Mouse (Mus musculus) forebrain, postnatal 0 days (tissue): Measurements from ENCODE around the gene Ptpdc1. TPM values are rescaled to one million over a fixed set of nuclear protein-coding genes. Genes with fewer than 3 reads are reported as not detected.

ENCODE experiments used
- ATAC-seq: fragments of 200-750 bp; cut with Nextera tagmentation; 2 replicates; pipeline ENCODE4 v1.8.0; 2017; ENCODE audit warnings: mild to moderate bottlenecking, moderate library complexity
- DNase-seq: peaks from one replicate; pipeline ENCODE4 v3.0.0-alpha.2; 2015
- H3K27ac ChIP-seq: fragments of 300-500 bp; sonication (generic); 2 replicates; pipeline ENCODE4 v1.5.1; 2014; ENCODE audit warnings: low read depth, mild to moderate bottlenecking, antibody characterized with exemption, low read length, moderate library complexity, mixed read lengths
- H3K27me3 ChIP-seq: fragments of 300-500 bp; sonication (generic); 2 replicates; pipeline ENCODE4 v1.6.1; 2014; ENCODE audit warnings: mild to moderate bottlenecking, low read length, mixed read lengths; ENCODE audit not compliant: insufficient read depth
- H3K36me3 ChIP-seq: fragments of 300-500 bp; sonication (generic); 2 replicates; pipeline ENCODE4 v1.6.1; 2014; ENCODE audit warnings: mild to moderate bottlenecking, moderate library complexity; ENCODE audit not compliant: insufficient read depth
- H3K4me1 ChIP-seq: fragments of 300-500 bp; sonication (generic); 2 replicates; pipeline ENCODE4 v1.6.1; 2014; ENCODE audit warnings: antibody characterized with exemption; ENCODE audit not compliant: insufficient read depth
- H3K4me2 ChIP-seq: fragments of 300-500 bp; sonication (generic); 2 replicates; pipeline ENCODE4 v1.6.1; 2014; ENCODE audit warnings: low read depth, mild to moderate bottlenecking, moderate library complexity
- H3K4me3 ChIP-seq: fragments of 300-500 bp; sonication (generic); 2 replicates; pipeline ENCODE4 v1.5.1; 2014; ENCODE audit warnings: low read depth, low read length, mixed read lengths
- H3K9ac ChIP-seq: fragments of 300-500 bp; sonication (generic); 2 replicates; pipeline ENCODE4 v1.6.1; 2014; ENCODE audit warnings: mild to moderate bottlenecking
- H3K9me3 ChIP-seq: fragments of 300-500 bp; sonication (generic); 2 replicates; pipeline ENCODE4 v1.6.1; 2016; ENCODE audit warnings: low read length
- CTCF ChIP-seq: sonication (generic); IDR thresholded peaks from 2 replicates; pipeline ENCODE4 v1.5.1; 2016; ENCODE audit warnings: antibody characterized with exemption, control low read depth, low read depth
- WGBS: fragments of 180-500 bp; shearing (Covaris S2); extraction: QIAGEN DNeasy Blood & Tissue Kit; methylation state at CpG from one replicate; pipeline ENCODE4 v1.1.7; 2014; 5-methylcytosine and 5-hydroxymethylcytosine counted together
- polyA plus RNA-seq: library from polyadenylated mRNA; unstranded; fragments of >200 nt; fragmentation: Nextera tagmentation; extraction: Ambion mirVana; gene quantifications from 2 replicates; pipeline ENCODE4 v1.2.1, GENCODE M21; 2015
- total RNA-seq: library from RNA; depleted of rRNA; stranded (reverse); fragments of >200 nt; gene quantifications from 2 replicates; pipeline ENCODE4 v1.2.3, GENCODE M21; 2014; rRNA removed

Gene Ptpdc1
- 19.5 and 36.4 TPM in 2 replicates for total RNA-seq
- polyA plus RNA-seq, result 8.5 and 12.4 TPM in 2 replicates

GRCm38 (mm10) chr13:48625433-48626184, at the start of gene Ptpdc1:
Gene Ptpdc1 (minus strand): TSS chr13:48625664.
- no peaks in the 10 kb centered on the region for H3K4me1 ChIP-seq

DNA sequence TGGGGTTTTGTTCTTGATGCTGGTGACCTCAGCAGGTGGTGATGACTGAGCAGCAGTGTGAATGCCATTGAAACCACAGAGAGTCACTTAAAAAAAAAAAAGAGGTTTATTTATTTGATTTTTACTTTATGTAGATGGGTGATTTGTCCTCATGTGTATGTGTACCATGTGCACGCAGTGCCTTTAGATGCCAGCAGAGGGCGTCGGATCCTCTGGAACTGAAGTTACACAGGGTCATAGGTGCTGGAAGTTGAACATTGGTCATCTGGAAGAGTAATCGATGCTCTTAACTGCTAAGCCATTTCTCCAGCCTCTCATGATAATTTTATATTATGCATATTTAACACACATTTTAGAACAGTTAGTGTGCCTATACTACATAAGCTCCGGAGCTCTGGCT, 49.1 kb upstream of the Ptpdc1 start:
- Histone ChIP-seq H3K9me3 (no peaks in the 10 kb centered on the region), H3K27me3 (peaks cover 51% of the 10 kb centered on the region), H3K4me2 (no peak overlapping the region), H3K4me3 (no peak overlapping the region), H3K4me1 (no peaks in the 10 kb centered on the region), H3K9ac (no peak overlapping the region), H3K36me3 (no peaks in the 10 kb centered on the region), H3K27ac (no peak overlapping the region)
- DNase-seq, result no peak
- no peak for ATAC-seq
- 86% methylated on average over 5 of the region's 5 CpGs for WGBS
- peak; percentile 14; the same call in 1 of the 2 replicates for TF ChIP-seq CTCF

More at GRCm38 (mm10) chr13:48625433-48626184, at the start of gene Ptpdc1:
- H3K36me3 ChIP-seq, result no peaks in the 10 kb centered on the region
- H3K9me3 ChIP-seq, result no peaks in the 10 kb centered on the region
- peak; percentile 98 for DNase-seq
- WGBS, result 1% methylated on average over 76 of the region's 76 CpGs
- TF ChIP-seq CTCF, result no peak
- peak within 1 kb of the TSS; percentile 92 for H3K9ac ChIP-seq
- H3K4me2 ChIP-seq, result peak within 1 kb of the TSS; percentile 74
- ATAC-seq, result peak; percentile 100
- H3K27ac ChIP-seq, result peak within 1 kb of the TSS; percentile 95
- no peaks in the 10 kb centered on the region for H3K27me3 ChIP-seq
- peak within 1 kb of the TSS; percentile 84 for H3K4me3 ChIP-seq

GRCm38 (mm10) chr13:48672312-48672840, 46.9 kb upstream of the Ptpdc1 start:
- H3K4me1 ChIP-seq, result no peaks in the 10 kb centered on the region
- no peaks in the 10 kb centered on the region for H3K9me3 ChIP-seq
- DNase-seq, result peak; percentile 39
- peak overlapping the region; percentile 26 for H3K4me3 ChIP-seq
- peak overlapping the region; percentile 25; the same call in 1 of the 2 replicates for H3K9ac ChIP-seq
- peak; percentile 14; the same call in 1 of the 2 replicates for ATAC-seq
- WGBS, result 3% methylated on average over 24 of the region's 24 CpGs
- H3K36me3 ChIP-seq, result no peaks in the 10 kb centered on the region
- TF ChIP-seq CTCF, result no peak
- peak overlapping the region; percentile 44 for H3K4me2 ChIP-seq
- peaks cover 66% of the 10 kb centered on the region for H3K27me3 ChIP-seq
- H3K27ac ChIP-seq, result no peak overlapping the region

DNA sequence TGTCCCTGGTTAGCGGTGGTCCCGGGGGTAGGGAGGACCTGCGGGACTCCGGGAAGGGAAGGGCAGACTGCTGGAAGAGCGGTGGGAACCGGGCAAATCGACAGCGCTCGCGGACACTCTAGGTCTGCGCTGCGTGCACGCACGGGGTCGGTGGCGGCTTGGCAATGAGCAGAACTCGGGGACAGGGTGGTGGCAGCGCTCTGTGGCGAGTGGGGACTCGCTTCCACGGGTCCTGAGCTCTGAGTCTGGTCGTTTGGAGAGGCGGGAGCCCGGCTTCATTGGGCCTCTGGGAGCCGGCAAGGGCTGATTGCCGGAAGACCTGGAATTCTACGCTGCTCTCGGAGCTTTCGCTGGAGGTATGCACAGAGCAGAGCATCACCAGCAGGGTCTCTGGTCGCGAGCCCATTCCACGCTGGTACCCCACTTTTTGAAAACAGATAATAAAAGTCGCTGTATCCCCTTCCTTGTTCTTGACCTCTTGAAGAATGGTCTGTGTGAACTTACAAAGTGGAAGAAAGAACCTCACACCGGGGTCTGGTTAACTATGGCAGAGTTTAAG, 43.6 kb upstream of the Ptpdc1 start:
- peaks cover 84% of the 10 kb centered on the region for H3K27me3 ChIP-seq
- H3K27ac ChIP-seq, result no peak overlapping the region
- H3K4me1 ChIP-seq, result no peaks in the 10 kb centered on the region
- ATAC-seq, result no peak
- 0 out of 2 replicates have a peak overlapping the region, but pooled peaks have one; percentile 2 for H3K4me3 ChIP-seq
- no peaks in the 10 kb centered on the region for H3K9me3 ChIP-seq
- TF ChIP-seq CTCF, result no peak
- peak overlapping the region; percentile 30 for H3K4me2 ChIP-seq
- no peak overlapping the region for H3K9ac ChIP-seq
- no peak for DNase-seq
- H3K36me3 ChIP-seq, result no peaks in the 10 kb centered on the region
- 1% methylated on average over 34 of the region's 34 CpGs for WGBS

DNA sequence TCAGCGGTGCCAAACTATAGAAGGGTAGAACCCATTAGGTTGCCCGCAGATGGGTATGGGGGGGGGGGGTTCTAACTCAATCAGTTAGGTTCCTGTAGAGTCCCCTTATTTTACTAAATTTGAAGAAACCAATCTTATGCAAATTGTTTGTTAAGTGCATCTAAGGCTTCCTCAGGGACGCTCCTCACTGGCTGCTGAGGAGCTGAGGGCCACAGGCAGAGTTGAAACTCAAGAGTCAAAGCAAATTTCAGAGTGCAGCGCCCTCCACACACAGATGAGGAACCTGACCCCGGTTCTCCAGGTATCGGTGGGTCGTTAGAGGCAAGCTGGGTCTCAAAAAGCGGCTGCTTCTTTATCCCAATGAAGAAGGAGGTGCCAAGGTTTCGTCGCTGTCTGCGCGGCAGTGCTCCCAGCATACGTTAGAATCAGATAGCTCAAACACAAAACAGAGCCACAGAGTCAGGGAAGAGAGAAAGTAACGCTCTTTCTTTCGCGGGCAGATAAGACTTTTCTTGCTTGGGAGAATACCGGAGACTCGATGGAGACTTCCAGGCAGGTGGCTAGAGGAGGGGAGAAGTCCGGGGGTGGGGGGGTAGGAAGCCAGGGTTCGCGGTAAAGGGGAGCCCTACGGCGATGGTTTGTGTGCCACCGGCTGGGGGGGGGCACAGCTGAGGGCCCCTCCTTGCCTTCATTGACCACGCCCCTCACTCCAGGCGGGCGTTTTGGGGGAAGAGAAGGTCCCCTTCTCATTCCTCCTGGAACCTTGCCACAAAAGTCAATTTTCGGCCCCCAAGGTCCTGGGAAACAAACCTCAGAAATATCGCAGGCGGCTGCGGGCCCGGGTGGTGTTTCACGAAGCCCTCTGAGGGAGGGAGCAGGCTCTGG, 42.9 kb upstream of the Ptpdc1 start:
- WGBS, result 2% methylated on average over 33 of the region's 33 CpGs
- Histone ChIP-seq H3K4me2 (peak overlapping the region; percentile 30; the same call in 1 of the 2 replicates), H3K4me1 (no peaks in the 10 kb centered on the region), H3K27ac (no peak overlapping the region), H3K27me3 (peaks cover 83% of the 10 kb centered on the region), H3K4me3 (0 out of 2 replicates have a peak overlapping the region, but pooled peaks have one; percentile 2), H3K36me3 (no peaks in the 10 kb centered on the region), H3K9me3 (no peaks in the 10 kb centered on the region), H3K9ac (no peak overlapping the region)
- TF ChIP-seq CTCF, result no peak
- ATAC-seq (no peak), DNase-seq (peak; percentile 26)

- Histone ChIP-seq H3K4me2 (no peak overlapping the region), H3K9ac (no peak overlapping the region), H3K4me3 (no peak overlapping the region), H3K27ac (no peak overlapping the region), H3K9me3 (no peaks in the 10 kb centered on the region), H3K36me3 (no peaks in the 10 kb centered on the region), H3K4me1 (no peaks in the 10 kb centered on the region), H3K27me3 (peaks cover 76% of the 10 kb centered on the region)
- ATAC-seq (no peak), DNase-seq (no peak)
- WGBS, result 3% methylated on average over 4 of the region's 4 CpGs
- no peak for TF ChIP-seq CTCF
These were observed 42.0 kb upstream of the Ptpdc1 start for GRCm38 (mm10) chr13:48667461-48667860.
